Mouse (Mus musculus): ENCODE measurements around the gene Parp8.
"Not testable (repeated sequence)": the region's sequence is repeated elsewhere in the genome, so short reads cannot be mapped to it uniquely, and the experiment has no call there.

Parp8 gene

DNA sequence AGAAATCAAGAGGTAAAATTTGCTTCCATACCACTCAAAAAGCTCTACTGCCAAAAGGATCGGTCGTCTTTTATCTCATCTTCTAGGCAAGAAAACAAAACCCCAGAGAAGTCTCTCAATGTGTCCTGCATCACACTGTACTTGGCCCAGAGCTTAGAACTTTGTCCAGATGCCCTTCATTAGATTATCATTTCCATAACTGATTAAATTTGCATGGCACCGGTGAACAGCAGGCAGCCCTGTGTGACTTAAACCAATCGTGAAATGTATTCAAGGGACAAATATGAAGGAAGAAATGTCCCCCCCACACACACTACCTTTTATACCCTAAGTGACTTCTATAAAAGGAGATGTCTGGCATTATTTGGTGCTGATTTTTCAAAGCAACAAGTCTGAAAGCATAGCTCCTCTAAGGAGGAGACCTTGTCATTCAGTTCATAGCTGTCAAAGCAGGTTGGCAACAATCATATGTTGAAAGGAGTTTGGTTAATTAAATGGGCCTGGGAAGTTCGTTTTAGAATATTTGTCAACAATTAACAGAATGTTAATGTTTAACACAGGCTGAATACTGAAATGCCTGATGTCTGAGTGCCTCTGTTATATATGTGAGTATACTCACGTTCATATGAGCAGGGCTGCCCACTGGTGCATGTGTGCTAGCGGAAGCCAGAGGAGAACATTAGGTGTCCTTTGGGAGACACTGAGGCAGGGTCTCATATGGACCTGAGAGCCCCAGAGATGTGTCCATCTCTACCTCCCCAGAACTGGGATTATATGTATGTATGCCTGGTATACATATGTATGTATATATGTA, 66.4 kb downstream of the Parp8 start:
- DNase-seq = no peak

DNA sequence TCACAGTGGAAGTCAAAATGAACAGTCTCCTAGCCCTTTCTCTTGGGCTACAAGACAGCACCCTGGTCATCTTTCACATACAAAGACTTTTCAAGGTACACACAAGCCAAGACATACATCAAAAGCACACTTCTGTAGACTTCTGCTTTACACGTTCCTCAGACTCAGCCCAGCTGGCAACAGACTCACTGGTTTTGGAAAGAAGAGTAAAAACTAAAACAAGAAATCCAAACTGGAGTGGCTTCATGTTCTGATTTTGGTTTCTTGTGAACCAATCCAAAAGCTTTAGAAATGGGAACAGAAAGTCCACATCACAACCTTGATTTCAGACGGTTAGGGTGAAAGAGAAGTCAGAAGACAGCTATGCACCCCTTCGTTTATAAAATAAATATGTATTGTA, 67.8 kb downstream of the Parp8 start:
- no peak for DNase-seq

- no peak for DNase-seq
Measured at GRCm38 (mm10) chr13:116951336-116951735, 74.0 kb downstream of the Parp8 start.

- DNase-seq = no peak
Measured at GRCm38 (mm10) chr13:116949527-116949926, 75.8 kb downstream of the Parp8 start.

DNA sequence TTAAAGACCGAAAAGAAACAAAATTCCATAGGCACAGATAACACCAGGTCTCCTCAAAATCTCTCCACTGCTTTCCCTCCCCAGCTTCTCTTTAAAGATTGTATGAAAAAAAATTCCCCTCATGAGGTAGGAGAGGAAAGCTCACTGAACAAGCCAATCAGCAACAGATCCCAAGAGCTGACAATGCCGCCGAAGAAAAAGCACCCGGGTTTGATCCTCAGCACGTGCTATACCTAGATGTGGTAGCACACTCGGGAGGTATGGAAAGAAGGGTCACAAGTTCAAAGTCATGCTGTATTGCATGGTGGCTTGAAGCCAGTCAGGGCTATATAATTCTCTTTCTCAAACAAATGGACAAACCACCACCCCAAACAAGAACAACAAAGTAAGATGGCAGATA, 76.3 kb downstream of the Parp8 start:
- DNase-seq = no peak

- DNase-seq = no peak
Measured at GRCm38 (mm10) chr13:116948299-116948659, 77.1 kb downstream of the Parp8 start.

DNA sequence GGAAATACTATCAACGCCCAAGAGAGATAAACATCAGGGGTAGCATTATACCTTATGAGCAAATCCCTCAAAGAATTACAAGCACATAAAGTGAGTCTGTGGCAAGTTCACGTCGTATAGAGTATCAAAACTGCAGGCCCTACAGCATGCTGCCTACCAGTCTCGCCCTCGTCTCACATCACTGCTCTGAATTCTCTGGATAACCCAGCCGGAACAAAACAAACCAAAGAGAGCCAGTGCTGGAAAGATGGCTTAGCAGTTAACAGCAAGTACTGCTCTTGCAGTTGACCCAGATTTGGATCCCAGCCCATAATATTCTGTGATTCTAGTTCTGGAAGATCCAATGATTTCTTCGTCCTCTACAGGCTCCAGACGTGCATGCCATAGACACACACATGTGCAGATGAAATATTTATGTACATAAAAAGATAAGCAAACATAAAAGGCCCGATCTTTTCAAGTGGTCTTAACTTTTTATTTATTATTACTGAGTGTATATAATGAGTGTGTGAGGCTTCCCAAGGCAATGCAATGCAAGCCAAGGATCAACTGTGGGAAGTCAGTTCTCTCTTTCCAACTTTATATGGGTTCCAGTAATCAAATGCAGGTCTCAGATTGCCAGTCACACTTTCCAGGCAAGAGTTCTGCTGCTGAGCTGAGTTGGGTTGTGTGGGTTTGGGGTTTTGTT, 77.6 kb downstream of the Parp8 start:
- no peak for DNase-seq

- DNase-seq = no peak
Measured at GRCm38 (mm10) chr13:116946566-116946965, 78.8 kb downstream of the Parp8 start.

DNA sequence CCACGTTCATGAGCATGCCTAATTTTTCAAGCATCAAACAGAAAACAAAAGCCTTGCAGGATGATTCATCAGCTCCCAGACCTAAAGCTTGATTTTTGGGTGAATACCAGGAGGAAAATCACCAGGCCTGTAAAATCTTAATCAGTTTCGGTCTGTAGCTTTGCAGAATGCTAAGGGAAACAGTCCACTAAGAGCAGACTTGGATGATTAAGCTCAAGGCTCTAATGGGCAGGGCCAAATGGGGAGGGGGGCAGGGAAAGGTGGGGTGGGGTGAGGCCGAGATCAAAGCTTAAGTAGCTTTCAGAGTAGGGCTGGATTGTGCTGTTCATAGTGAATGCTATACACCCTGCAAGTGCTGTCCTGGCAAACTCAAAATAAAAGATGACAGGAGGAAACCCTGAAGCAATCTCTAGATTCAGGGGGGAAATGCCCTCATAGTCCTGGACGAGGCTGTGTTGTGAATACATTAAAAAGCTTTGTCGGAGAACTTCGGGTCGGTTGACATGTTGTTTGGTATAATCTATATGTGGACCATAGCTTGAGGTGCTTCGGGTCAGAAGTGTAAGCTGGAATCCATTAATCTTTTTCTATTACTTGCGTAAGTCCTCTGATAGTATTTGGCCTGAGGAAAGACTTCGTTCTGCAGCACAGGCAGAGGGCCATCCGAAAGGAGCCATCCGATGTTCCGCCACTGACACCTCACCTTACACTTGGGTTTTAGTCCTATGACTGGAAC, 83.9 kb downstream of the Parp8 start:
- DNase-seq = no peak

DNA sequence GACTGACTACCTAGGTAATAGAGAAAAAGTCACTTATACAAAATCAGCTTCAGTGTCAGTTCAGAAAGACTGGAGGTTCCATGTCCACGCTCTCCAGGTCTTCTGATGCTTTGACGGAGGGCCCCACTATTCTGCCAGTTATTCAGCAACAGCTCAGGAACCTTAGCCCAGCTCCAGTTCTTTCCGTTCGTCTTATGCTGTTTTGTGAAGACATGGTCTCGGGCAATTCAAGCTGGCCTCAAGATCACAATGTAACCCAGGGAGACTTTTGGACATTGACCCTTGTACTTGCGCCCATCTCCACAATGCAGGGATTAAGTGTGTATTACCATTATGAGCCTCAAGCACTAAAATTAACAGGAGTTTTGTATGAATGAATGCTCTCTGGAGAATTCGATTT, 84.6 kb downstream of the Parp8 start:
- DNase-seq = no peak

- not testable (repeated sequence) for DNase-seq
Measured at GRCm38 (mm10) chr13:116937019-116937418, 88.3 kb downstream of the Parp8 start.

DNA sequence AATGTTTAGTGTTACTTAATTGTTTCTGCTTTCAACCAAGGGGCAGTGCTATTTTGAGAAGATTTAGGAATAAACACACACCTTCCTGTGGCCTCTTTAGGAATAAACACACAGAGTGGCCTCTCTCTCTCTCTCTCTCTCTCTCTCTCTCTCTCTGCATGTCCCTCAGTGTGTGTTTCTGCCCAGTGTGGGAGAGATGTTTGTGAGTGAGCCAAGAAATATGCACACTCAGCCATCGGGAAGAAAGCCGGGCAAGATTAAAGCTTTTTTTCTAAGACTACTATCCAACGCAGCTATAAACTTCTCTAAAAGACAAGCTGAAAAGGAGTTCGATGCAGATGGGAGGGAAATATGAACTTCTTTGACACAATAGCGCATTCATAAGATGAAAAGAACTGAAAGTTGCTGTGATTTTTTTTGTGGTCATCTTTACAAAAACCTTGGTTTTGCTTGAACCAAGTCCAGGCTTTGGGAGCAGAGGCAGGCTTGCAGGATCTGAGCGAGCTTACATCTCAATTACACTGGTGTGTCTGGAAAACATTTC, 107.9 kb downstream of the Parp8 start:
- DNase-seq = no peak

GRCm38 (mm10) chr13:116908284-116908683, 117.1 kb downstream of the Parp8 start:
- DNase-seq = no peak

GRCm38 (mm10) chr13:116903394-116903793, 121.9 kb downstream of the Parp8 start:
- DNase-seq = no peak

- DNase-seq = no peak
Measured at GRCm38 (mm10) chr13:116898395-116898794, 126.9 kb downstream of the Parp8 start.

DNA sequence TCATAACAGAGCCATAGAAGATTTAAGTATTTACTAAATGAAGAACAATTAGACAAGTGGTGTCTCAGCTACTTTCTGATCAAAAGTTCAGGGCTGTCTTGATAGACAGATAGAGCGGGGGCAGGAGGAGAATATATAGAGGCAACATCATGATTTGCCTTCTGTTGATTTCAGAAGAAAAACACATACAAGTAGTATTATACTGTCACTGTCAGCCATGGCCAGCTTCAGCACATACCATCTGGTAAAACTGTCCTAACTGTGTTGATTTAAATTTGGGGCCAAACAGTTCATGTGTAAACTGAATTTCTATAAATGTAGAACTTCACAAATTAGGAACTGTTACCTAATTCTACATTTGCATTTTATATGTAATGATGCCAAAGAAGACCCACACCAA, 127.6 kb downstream of the Parp8 start:
- no peak for DNase-seq

- DNase-seq = no peak
Measured at GRCm38 (mm10) chr13:116884422-116884942, 140.9 kb downstream of the Parp8 start.

DNA sequence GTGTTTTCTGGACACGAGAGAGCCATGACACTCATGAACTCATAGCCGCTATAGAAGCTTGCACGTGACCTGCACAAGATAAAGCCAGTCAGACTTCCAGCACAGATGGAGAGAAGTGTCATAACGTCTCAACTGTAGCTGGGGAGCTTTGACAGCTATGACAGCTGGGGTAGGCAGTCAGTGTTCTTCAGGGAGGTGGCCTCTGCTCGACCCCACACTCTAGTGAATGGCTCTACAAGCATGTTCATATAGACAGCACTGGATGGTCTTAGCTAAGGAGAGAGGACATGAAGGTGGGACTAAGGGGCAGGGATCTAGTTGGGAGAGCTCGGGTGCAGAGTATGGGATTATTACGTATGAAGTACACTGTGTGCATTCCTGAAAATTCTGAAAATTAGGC, 143.1 kb downstream of the Parp8 start:
- DNase-seq = no peak

DNA sequence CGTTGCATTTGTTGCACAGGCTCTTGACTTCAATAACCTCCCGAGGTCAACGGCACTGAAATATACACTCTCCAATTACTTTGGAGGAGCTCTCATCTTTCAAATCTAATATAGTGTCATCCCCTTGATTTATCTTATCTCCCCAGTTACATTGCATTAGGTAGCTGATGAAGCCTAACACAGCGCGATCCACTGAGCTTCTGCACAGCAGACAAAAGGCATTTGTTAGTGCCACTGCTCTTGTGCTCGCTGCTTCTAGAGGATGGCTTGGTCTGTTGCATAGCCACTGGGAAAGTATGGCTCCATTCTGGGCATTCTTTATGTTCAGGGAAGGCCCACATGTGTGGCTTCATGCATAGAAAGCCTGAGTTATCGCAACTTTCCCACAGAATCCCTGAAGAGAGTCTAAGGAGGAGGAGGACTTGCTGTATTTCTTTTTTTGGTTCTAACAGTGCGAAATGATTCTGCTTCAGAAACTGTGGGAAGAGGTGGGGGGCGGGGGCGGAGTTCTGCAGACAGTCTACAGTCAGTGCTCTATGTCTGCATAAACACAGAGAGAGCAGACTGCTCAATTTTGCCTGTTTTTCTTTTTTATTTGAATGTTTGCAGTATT, 145.7 kb downstream of the Parp8 start:
- DNase-seq = peak; percentile 5

- DNase-seq = no peak
Measured at GRCm38 (mm10) chr13:116870221-116870620, 155.1 kb downstream of the Parp8 start.

DNA sequence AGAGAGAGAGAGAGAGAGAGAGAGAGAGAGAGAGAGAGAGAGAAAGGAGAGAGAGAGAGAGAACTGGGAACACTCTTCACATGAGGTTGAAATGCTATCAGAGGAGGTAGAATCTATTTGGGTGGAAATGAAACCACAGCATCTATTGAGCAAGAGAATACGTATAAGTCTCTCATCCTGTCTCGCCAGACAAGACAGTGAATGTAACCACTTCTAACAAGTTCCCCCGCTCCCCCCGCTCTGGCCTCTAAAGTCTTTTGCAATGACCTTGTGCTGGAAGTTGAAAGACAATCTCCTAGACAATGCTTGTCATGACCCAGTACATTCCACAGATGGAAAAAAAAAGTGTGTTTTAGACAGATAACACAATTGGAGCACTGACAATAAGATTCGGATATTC, 181.4 kb downstream of the Parp8 start:
- no peak for DNase-seq

DNA sequence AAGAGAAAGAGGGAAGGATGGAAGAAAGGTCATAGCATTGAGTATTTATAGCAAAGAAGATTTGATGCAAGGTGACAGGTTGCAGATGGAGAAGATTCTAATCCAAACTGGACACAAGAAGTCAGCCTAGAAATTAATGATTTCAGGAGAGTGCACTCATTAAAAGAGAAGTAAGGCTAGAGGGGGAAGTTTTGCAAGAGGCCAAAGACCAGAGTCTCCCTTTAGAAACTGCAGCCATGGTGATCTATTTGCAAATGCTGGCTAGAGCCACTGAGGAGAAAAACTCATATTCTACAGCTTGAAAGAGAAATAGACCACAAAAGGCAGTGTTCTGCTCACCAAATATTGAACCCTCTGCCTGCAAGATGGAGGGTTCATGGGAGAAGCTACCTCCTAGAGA, 194.4 kb downstream of the Parp8 start:
- no peak for DNase-seq

- no peak for DNase-seq
Measured at GRCm38 (mm10) chr13:116829015-116829414, 196.3 kb downstream of the Parp8 start.

Measured in right cerebral cortex, adult 18-20 months (tissue).